Mouse (Mus musculus) liver, embryonic 18 days (tissue): ENCODE results near the gene Mrgprb1. TPM values are rescaled to one million over a fixed set of nuclear protein-coding genes. Genes with fewer than 3 reads are reported as not detected.

Experiments used
- polyA plus RNA-seq: library from polyadenylated mRNA; depleted of rRNA; stranded (reverse); fragments of >200 nt; gene quantifications from 2 replicates; pipeline ENCODE4 v1.2.3, GENCODE M21; 2012; rRNA removed

Gene Mrgprb1
- not detected in 2 replicates for polyA plus RNA-seq

DNA sequence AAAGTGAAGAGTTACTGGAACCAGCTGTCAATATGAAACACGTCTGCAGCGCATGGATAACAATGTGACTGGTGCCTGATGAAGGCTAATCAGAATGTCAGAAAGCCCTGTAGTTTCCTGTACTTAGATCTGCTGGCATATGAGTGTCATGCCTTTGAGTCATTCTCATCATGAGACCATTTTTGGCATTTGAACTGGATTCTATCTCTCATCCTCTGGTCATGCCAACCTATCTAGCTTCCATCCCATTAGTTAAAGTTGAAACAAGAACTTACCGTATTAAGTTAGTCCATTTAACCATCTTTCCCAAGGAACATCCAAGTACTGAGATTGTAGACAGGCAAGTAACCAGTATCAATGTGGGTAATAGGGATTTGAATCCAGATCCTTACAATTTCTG lies at the start of gene Mrgprb1:
Gene Mrgprb1 (minus strand): TSS at position 101 of the 400 bp plus-strand sequence.

DNA sequence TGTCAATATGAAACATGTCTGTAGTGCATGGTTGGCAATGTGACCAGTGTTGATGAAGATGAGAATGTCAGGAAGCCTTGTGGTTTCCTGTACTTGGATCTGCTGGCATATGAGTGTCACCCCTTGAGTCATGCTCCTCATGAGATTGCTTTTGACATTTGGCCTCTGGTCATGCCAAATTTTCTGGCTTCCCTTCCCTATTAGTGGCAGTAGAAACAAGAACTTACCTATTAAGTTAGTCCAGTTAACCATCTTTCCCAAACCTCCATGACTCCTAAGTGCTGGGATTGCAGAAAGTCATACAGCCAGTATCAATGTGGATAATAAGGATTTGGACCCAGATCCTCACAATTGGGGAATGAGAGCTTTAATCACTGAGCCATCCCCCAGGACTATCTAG lies 43.1 kb upstream of the Mrgprb1 start, which contains the start of gene Mrgprx2:
Gene Mrgprx2 (minus strand): TSS at position 101 of the 400 bp plus-strand sequence.

Other genes starting within 250 kb of the Mrgprb1 start
- gene Mrgprb8, start 67.8 kb downstream of the Mrgprb1 start, polyA plus RNA-seq, result not detected in 2 replicates
- under 0.01 TPM in 1 of 2 replicates, not detected in the other for gene Mrgprx2, start 43.0 kb upstream of the Mrgprb1 start, polyA plus RNA-seq
- gene Mrgprb2, start 101.7 kb upstream of the Mrgprb1 start, polyA plus RNA-seq, result 0.02 TPM in 1 of 2 replicates, not detected in the other
- gene Mrgprb3, start 187.5 kb upstream of the Mrgprb1 start, polyA plus RNA-seq, result not detected in 2 replicates